Mouse (Mus musculus) kidney, embryonic 14.5 days (tissue): Measurements from ENCODE around the gene Scarf2. TPM values are rescaled to one million over a fixed set of nuclear protein-coding genes. Genes with fewer than 3 reads are reported as not detected.

Experiments used
- ATAC-seq: fragments of 200-750 bp; cut with Nextera tagmentation; 2 replicates; pipeline ENCODE4 v1.8.0; 2017; ENCODE audit warnings: moderate number of reproducible peaks, mild to moderate bottlenecking, moderate TSS enrichment, moderate library complexity; ENCODE audit not compliant: low FRiP score, low TSS enrichment
- H3K27ac ChIP-seq: fragments of 300-500 bp; sonication (generic); 2 replicates; pipeline ENCODE4 v1.5.1; 2014; ENCODE audit warnings: low read depth, mild to moderate bottlenecking, low read length, moderate library complexity, mixed read lengths
- H3K27me3 ChIP-seq: fragments of 300-500 bp; sonication (generic); 2 replicates; pipeline ENCODE4 v1.6.1; 2014; ENCODE audit warnings: mild to moderate bottlenecking, low read length; ENCODE audit not compliant: control insufficient read depth, insufficient read depth
- H3K36me3 ChIP-seq: fragments of 300-500 bp; sonication (generic); 2 replicates; pipeline ENCODE4 v1.6.1; 2014; ENCODE audit warnings: low read length, mixed read lengths; ENCODE audit not compliant: control insufficient read depth, insufficient read depth
- H3K4me1 ChIP-seq: fragments of 300-500 bp; sonication (generic); 2 replicates; pipeline ENCODE4 v1.6.1; 2014; ENCODE audit warnings: low read length, mixed read lengths; ENCODE audit not compliant: control insufficient read depth, insufficient read depth
- H3K4me2 ChIP-seq: fragments of 300-500 bp; sonication (generic); replicated peaks from 2 replicates; pipeline ENCODE4 v1.6.1; 2014; ENCODE audit warnings: low read depth, mild to moderate bottlenecking, low read length
- H3K4me3 ChIP-seq: fragments of 300-500 bp; sonication (generic); 2 replicates; pipeline ENCODE4 v1.5.1; 2014; ENCODE audit warnings: mild to moderate bottlenecking, low read length
- H3K9ac ChIP-seq: fragments of 300-500 bp; sonication (generic); 2 replicates; pipeline ENCODE4 v1.6.1; 2014; ENCODE audit warnings: low read depth, mild to moderate bottlenecking, low read length, moderate library complexity
- H3K9me3 ChIP-seq: fragments of 300-500 bp; sonication (generic); 2 replicates; pipeline ENCODE4 v1.6.1; 2016; ENCODE audit warnings: low read length; ENCODE audit not compliant: control insufficient read depth
- WGBS: fragments of 180-500 bp; shearing (Covaris S2); extraction: QIAGEN DNeasy Blood & Tissue Kit; methylation state at CpG from one replicate; pipeline ENCODE4 v1.1.7; 2014; 5-methylcytosine and 5-hydroxymethylcytosine counted together
- polyA plus RNA-seq: library from polyadenylated mRNA; unstranded; fragments of >200 nt; fragmentation: Nextera tagmentation; extraction: Ambion mirVana; gene quantifications from 2 replicates; pipeline ENCODE4 v1.2.1, GENCODE M21; 2014

Scarf2 gene
- polyA plus RNA-seq, 1 experiment from 2014 or later = 17.2 TPM

- peaks cover 9% of the 10 kb centered on the region for H3K36me3 ChIP-seq
- peak overlapping the region; percentile 41 for H3K4me2 ChIP-seq
- H3K4me3 ChIP-seq = peak overlapping the region; percentile 32
- 7% methylated on average over 83 of the region's 83 CpGs for WGBS
- H3K4me1 ChIP-seq = peaks cover 52% of the 10 kb centered on the region
- no peak overlapping the region for H3K27ac ChIP-seq
- H3K9me3 ChIP-seq = no peaks in the 10 kb centered on the region
- peaks cover 75% of the 10 kb centered on the region for H3K27me3 ChIP-seq
- H3K9ac ChIP-seq = peak overlapping the region; percentile 5; the same call in 1 of the 2 replicates
- no peak for ATAC-seq
Measured at GRCm38 (mm10) chr16:17802839-17803674, 6.0 kb downstream of the Scarf2 start.

- Histone ChIP-seq H3K27me3 (peaks cover 68% of the 10 kb centered on the region), H3K36me3 (peaks cover 12% of the 10 kb centered on the region), H3K9me3 (no peaks in the 10 kb centered on the region), H3K4me3 (peak overlapping the region; percentile 33), H3K4me1 (peaks cover 51% of the 10 kb centered on the region), H3K9ac (0 out of 2 replicates have a peak overlapping the region, but pooled peaks have one; percentile 18), H3K4me2 (peak overlapping the region; percentile 50), H3K27ac (no peak overlapping the region)
- ATAC-seq = no peak
- 21% methylated on average over 33 of the region's 33 CpGs for WGBS
Measured at GRCm38 (mm10) chr16:17803675-17804448, 6.8 kb downstream of the Scarf2 start.

GRCm38 (mm10) chr16:17804449-17804912 is 7.4 kb downstream of the Scarf2 start:
- Histone ChIP-seq H3K27ac (no peak overlapping the region), H3K9ac (0 out of 2 replicates have a peak overlapping the region, but pooled peaks have one; percentile 18), H3K9me3 (no peaks in the 10 kb centered on the region), H3K36me3 (peaks cover 12% of the 10 kb centered on the region), H3K4me2 (peak overlapping the region; percentile 50), H3K4me3 (peak overlapping the region; percentile 33), H3K4me1 (peaks cover 56% of the 10 kb centered on the region), H3K27me3 (peaks cover 62% of the 10 kb centered on the region)
- ATAC-seq = peak; percentile 48
- 6% methylated on average over 33 of the region's 33 CpGs for WGBS

GRCm38 (mm10) chr16:17804982-17805381 is 7.9 kb downstream of the Scarf2 start:
- Histone ChIP-seq H3K36me3 (peaks cover 12% of the 10 kb centered on the region), H3K4me3 (0 out of 2 replicates have a peak overlapping the region, but pooled peaks have one; percentile 33), H3K9ac (no peak overlapping the region), H3K9me3 (no peaks in the 10 kb centered on the region), H3K4me1 (peaks cover 58% of the 10 kb centered on the region), H3K27me3 (peaks cover 57% of the 10 kb centered on the region), H3K4me2 (peak overlapping the region; percentile 50), H3K27ac (no peak overlapping the region)
- 22% methylated on average over 7 of the region's 7 CpGs for WGBS
- ATAC-seq = no peak

- Histone ChIP-seq H3K4me2 (peak overlapping the region; percentile 82), H3K27ac (no peak overlapping the region), H3K9me3 (no peaks in the 10 kb centered on the region), H3K36me3 (peaks cover 12% of the 10 kb centered on the region), H3K9ac (peak overlapping the region; percentile 73), H3K4me3 (peak overlapping the region; percentile 42), H3K4me1 (peaks cover 57% of the 10 kb centered on the region), H3K27me3 (peaks cover 46% of the 10 kb centered on the region)
- WGBS = 7% methylated on average over 39 of the region's 50 CpGs
- peak; percentile 10; the same call in 1 of the 2 replicates for ATAC-seq
Measured at GRCm38 (mm10) chr16:17806581-17807191, 9.6 kb downstream of the Scarf2 start.

GRCm38 (mm10) chr16:17807192-17808009 is 10.3 kb downstream of the Scarf2 start:
- ATAC-seq = peak; percentile 77
- 4% methylated on average over 60 of the region's 73 CpGs for WGBS
- Histone ChIP-seq H3K4me1 (peaks cover 51% of the 10 kb centered on the region), H3K36me3 (peaks cover 12% of the 10 kb centered on the region), H3K27me3 (peaks cover 39% of the 10 kb centered on the region), H3K27ac (no peak overlapping the region), H3K4me2 (peak overlapping the region; percentile 82), H3K9ac (peak overlapping the region; percentile 73), H3K4me3 (peak overlapping the region; percentile 42), H3K9me3 (no peaks in the 10 kb centered on the region)

GRCm38 (mm10) chr16:17809125-17809524 is 12.0 kb downstream of the Scarf2 start:
- Histone ChIP-seq H3K27ac (no peak overlapping the region), H3K9ac (no peak overlapping the region), H3K9me3 (no peaks in the 10 kb centered on the region), H3K27me3 (peaks cover 22% of the 10 kb centered on the region), H3K4me1 (peaks cover 37% of the 10 kb centered on the region), H3K36me3 (peaks cover 9% of the 10 kb centered on the region; the same call in 1 of the 2 replicates), H3K4me2 (no peak overlapping the region), H3K4me3 (no peak overlapping the region)
- WGBS = 83% methylated on average over 4 of the region's 4 CpGs
- ATAC-seq = no peak

- H3K4me2 ChIP-seq = no peak overlapping the region
- no peaks in the 10 kb centered on the region for H3K9me3 ChIP-seq
- H3K27ac ChIP-seq = no peak overlapping the region
- H3K4me3 ChIP-seq = no peak overlapping the region
- H3K36me3 ChIP-seq = peaks cover 7% of the 10 kb centered on the region; the same call in 1 of the 2 replicates
- 33% methylated on average over 7 of the region's 7 CpGs for WGBS
- H3K27me3 ChIP-seq = peaks cover 16% of the 10 kb centered on the region
- no peak overlapping the region for H3K9ac ChIP-seq
- H3K4me1 ChIP-seq = peaks cover 31% of the 10 kb centered on the region
- ATAC-seq = 0 out of 2 replicates have a peak, but pooled peaks have one; percentile 6
Measured at GRCm38 (mm10) chr16:17809711-17810110, 12.6 kb downstream of the Scarf2 start.
